ENCODE assay signal across 20 mouse cellular contexts in genomic region chr10:61261229-61262156, GRCm38 (mm10). TPM values are rescaled to one million over a fixed set of nuclear protein-coding genes. Genes with fewer than 3 reads are reported as not detected.
DNase-seq lines count a peak whose midpoint lies in the region; ATAC-seq and TF ChIP-seq lines count a peak whose summit lies in the region.
"Had no signal": no experiment of that assay in that cellular context is flagged by ENCODE, and none has a peak within 500 bp of the region (broad histone marks: within the 10 kb centered on the region; RNA-seq: fewer than 3 reads in every experiment).

No protein-coding gene starts in this region.

- H3K27ac ChIP-seq in stomach, postnatal 0 days (replicated peaks): no peak overlapping the region
- H3K27ac ChIP-seq: liver, embryonic 14.5 days; neural tube, embryonic 15.5 days had no signal

- no peak overlapping the region for H3K4me2 ChIP-seq in stomach, postnatal 0 days (replicated peaks; ENCODE audit: low read depth)
- H3K4me2 ChIP-seq: heart, embryonic 11.5 days; neural tube, embryonic 15.5 days had no signal

- TF ChIP-seq CTCF in stomach, postnatal 0 days (IDR thresholded peaks at IDR 0.05; ENCODE audit: low read depth): no peak

- H3K4me3 ChIP-seq in stomach, postnatal 0 days (ENCODE audit: low read depth, low read length): no peak overlapping the region
- H3K4me3 ChIP-seq: neural tube, embryonic 15.5 days had no signal

- no peak for ATAC-seq in cerebellum, adult (ENCODE audit: insufficient number of reproducible peaks, low FRiP score, low TSS enrichment)
- peak; percentile 26; the same call in 1 of the 2 replicates for ATAC-seq in stomach, postnatal 0 days (ENCODE audit: low FRiP score, low TSS enrichment)
- ATAC-seq: intestine, embryonic 16.5 days; Patski had no signal

- TF ChIP-seq EP300 in stomach, postnatal 0 days (optimal IDR thresholded peaks at IDR 0.05): no peak

- 53% methylated on average over 13 of the region's 13 CpGs for WGBS in stomach, postnatal 0 days

- no peak overlapping the region for H3K9ac ChIP-seq in stomach, postnatal 0 days (ENCODE audit: low read length)
- H3K9ac ChIP-seq: liver, embryonic 14.5 days; neural tube, embryonic 15.5 days had no signal

- DNase-seq in cerebellum, postnatal 10 days: peak; percentile 82 to 95
- DNase-seq in layer of hippocampus, postnatal 10 days (ENCODE audit: low spot score in 2 of 2): peak; percentile 24 to 42
- no peak for DNase-seq in layer of hippocampus, postnatal 14 days (ENCODE audit: low spot score in 2 of 2)
- peak; percentile 20 for DNase-seq in right cerebral cortex, postnatal 4 days
- DNase-seq in right cerebral cortex, adult 18-20 months: no peak
- no peak for DNase-seq in stomach, postnatal 0 days (ENCODE audit: low spot score)
- DNase-seq in thymus, postnatal 10 days (ENCODE audit: low spot score in 2 of 2): no peak
- DNase-seq: adrenal gland, postnatal 36 days; heart, postnatal 4 days; kidney, postnatal 10 days had no signal

- H3K9me3 ChIP-seq in stomach, postnatal 0 days (ENCODE audit: control insufficient read depth, low read length): 0 out of 2 replicates have a peak, but pooled peaks cover 3% of the 10 kb centered on the region
- H3K9me3 ChIP-seq: neural tube, embryonic 15.5 days had no signal

- no peaks in the 10 kb centered on the region for H3K27me3 ChIP-seq in stomach, postnatal 0 days (ENCODE audit: control insufficient read depth, insufficient read depth, low read length)
- H3K27me3 ChIP-seq: neural tube, embryonic 15.5 days; Patski had no signal

- H3K4me1 ChIP-seq in stomach, postnatal 0 days (replicated peaks; ENCODE audit: control insufficient read depth, insufficient read depth): no peaks in the 10 kb centered on the region
- H3K4me1 ChIP-seq: neural tube, embryonic 15.5 days had no signal

- H3K36me3 ChIP-seq in stomach, postnatal 0 days (ENCODE audit: control insufficient read depth, insufficient read depth, low read length): no peaks in the 10 kb centered on the region
- H3K36me3 ChIP-seq: neural tube, embryonic 15.5 days had no signal

RNA-seq across cellular contexts. Expression of gene Adamts14, which starts 11.7 kb away (rescaled TPM):
- total RNA-seq in layer of hippocampus, postnatal 10 days (2021): 1 to 10 TPM; 1.2 to 1.4 TPM
- 1 to 10 TPM; 1.6 to 1.7 TPM for total RNA-seq in layer of hippocampus, postnatal 14 days (2021)
- 1.1 TPM in 2 replicates for polyA plus RNA-seq in stomach, postnatal 0 days (2015; fragmentation: Nextera tagmentation; extraction: Ambion mirVana)
- total RNA-seq: megakaryocyte progenitor cell, adult 5-6 weeks had no signal

RNA-seq across cellular contexts. Expression of gene Prf1, which starts 36.1 kb away (rescaled TPM):
- total RNA-seq in layer of hippocampus, postnatal 10 days (2021): not detected
- not detected for total RNA-seq in layer of hippocampus, postnatal 14 days (2021)
- 0.05 TPM in 1 of 2 replicates, not detected in the other for polyA plus RNA-seq in stomach, postnatal 0 days (2015; fragmentation: Nextera tagmentation; extraction: Ambion mirVana)
- total RNA-seq: gastrocnemius, postnatal 4 days; layer of hippocampus, adult 8-10 months; left cerebral cortex, postnatal 36 days; megakaryocyte progenitor cell, adult 5-6 weeks had no signal
- polyA plus RNA-seq: neural tube, embryonic 15.5 days; Patski had no signal

Comparison
In these comparisons a context has a peak if more than half of its experiments do, and no peak if none do; other contexts are left out.
1. DNase-seq: peak in cerebellum, postnatal 10 days (2 of 2), layer of hippocampus, postnatal 10 days (2 of 2) and right cerebral cortex, postnatal 4 days (single experiment); none in layer of hippocampus, postnatal 14 days (0 of 2), right cerebral cortex, adult 18-20 months (single experiment), stomach, postnatal 0 days (single experiment) and thymus, postnatal 10 days (0 of 2).